Mouse (Mus musculus): ENCODE results near the gene Rasgef1a.

- no peak for TF ChIP-seq CTCF (IDR thresholded peaks at IDR 0.05; ENCODE audit: low read depth, low read length)
- TF ChIP-seq POLR2A (IDR thresholded peaks at IDR 0.05; ENCODE audit: borderline replicate concordance, low read depth, low read length) = no peak
Observed at GRCm38 (mm10) chr6:118082384-118082783, 71.1 kb downstream of the Rasgef1a start.

Data from bone marrow macrophage, adult 2 months (primary cell).